Mouse (Mus musculus) testis, adult 2 months (tissue): ENCODE measurements at regions not wholly inside any gene's neighbourhood (a gene's known extent, or its start where the extent isn't known, plus 50 kb on each side); places are given as distances from the start of the nearest gene placed in this dataset.

Experiments used
- CTCF ChIP-seq: fragments of 200-500 bp; IDR thresholded peaks from 2 replicates; pipeline ENCODE4 v1.5.1; 2012; ENCODE audit warnings: low read depth, mild to moderate bottlenecking, inconsistent platforms, low read length, moderate library complexity; ENCODE audit not compliant: control insufficient read depth, insufficient read depth, insufficient replicate concordance
- POLR2A ChIP-seq: fragments of 200-500 bp; IDR thresholded peaks from 2 replicates; pipeline ENCODE4 v1.6.1; 2012; ENCODE audit warnings: low read depth, mild to moderate bottlenecking, inconsistent platforms, low read length, moderate library complexity; ENCODE audit not compliant: control insufficient read depth

- TF ChIP-seq CTCF (no peak), POLR2A (no peak)
These were observed 180.3 kb upstream of the Ctbp2 start for GRCm38 (mm10) chr7:133304461-133304860.
